23 mouse cellular contexts compared by ENCODE assay signal in the genomic region with DNA sequence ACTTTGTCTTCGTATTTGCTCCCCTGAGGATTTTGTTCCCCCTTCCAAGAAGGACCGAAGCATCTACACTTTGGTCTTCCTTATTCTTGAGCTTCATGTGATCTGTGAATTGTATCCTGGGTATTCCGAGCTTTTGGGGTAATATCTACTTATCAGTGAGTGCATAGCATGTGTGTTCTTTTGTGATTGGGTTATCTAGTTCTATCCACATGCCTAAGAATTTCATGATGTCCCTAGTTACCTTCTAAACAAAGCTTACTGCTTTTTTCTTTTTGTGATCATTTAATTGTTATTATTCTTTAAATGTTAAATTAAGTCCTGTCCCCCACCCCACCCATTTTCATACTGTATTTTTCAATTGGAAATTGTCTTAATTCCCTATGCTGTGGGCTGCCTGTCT.
"Had no signal": no experiment of that assay in that cellular context is flagged by ENCODE, and none has a peak within 500 bp of the region (broad histone marks: within the 10 kb centered on the region; RNA-seq: fewer than 3 reads in every experiment).

No protein-coding gene starts in this region.

- DNase-seq: gastrocnemius, adult 2 months; gastrocnemius, postnatal 10 days; gastrocnemius, postnatal 25 days; heart, adult 18-20 months; heart, postnatal 10 days; heart, postnatal 4 days; kidney, adult 18-20 months; kidney, adult 8-10 months; kidney, postnatal 10 days; kidney, postnatal 25 days; kidney, postnatal 4 days had no signal

- ATAC-seq: hindbrain, postnatal 0 days; intestine, postnatal 0 days had no signal

- H3K36me3 ChIP-seq: heart, embryonic 10.5 days; heart, embryonic 12.5 days; hindbrain, embryonic 10.5 days; hindbrain, embryonic 12.5 days; limb, embryonic 10.5 days; limb, embryonic 12.5 days; liver, embryonic 15.5 days had no signal

- H3K4me2 ChIP-seq: heart, embryonic 12.5 days; hindbrain, embryonic 12.5 days; hindbrain, embryonic 14.5 days; limb, embryonic 12.5 days; liver, embryonic 15.5 days had no signal

- H3K9ac ChIP-seq: heart, embryonic 12.5 days; hindbrain, embryonic 12.5 days; hindbrain, embryonic 14.5 days; limb, embryonic 12.5 days; liver, embryonic 15.5 days had no signal

- H3K27me3 ChIP-seq: heart, embryonic 12.5 days; hindbrain, embryonic 12.5 days; limb, embryonic 12.5 days; liver, embryonic 15.5 days had no signal

- H3K27ac ChIP-seq: gastrocnemius, adult 2 months; heart, embryonic 10.5 days; hindbrain, embryonic 10.5 days; hindbrain, embryonic 12.5 days; hindbrain, embryonic 14.5 days; hindbrain, postnatal 0 days; layer of hippocampus, adult 2 months; left cerebral cortex, adult 2 months; limb, embryonic 10.5 days; limb, embryonic 12.5 days; liver, embryonic 15.5 days had no signal

- H3K9me3 ChIP-seq: heart, embryonic 10.5 days; heart, embryonic 12.5 days; hindbrain, embryonic 10.5 days; hindbrain, embryonic 12.5 days; limb, embryonic 10.5 days; limb, embryonic 12.5 days; liver, embryonic 15.5 days had no signal

- H3K4me3 ChIP-seq: gastrocnemius, adult 2 months; heart, embryonic 10.5 days; heart, embryonic 12.5 days; hindbrain, embryonic 10.5 days; hindbrain, embryonic 12.5 days; layer of hippocampus, adult 2 months; left cerebral cortex, adult 2 months; limb, embryonic 10.5 days; limb, embryonic 12.5 days; liver, embryonic 15.5 days had no signal

- H3K4me1 ChIP-seq: limb, embryonic 12.5 days had no signal
